Mouse (Mus musculus): Measurements from ENCODE around the gene Safb2.

The Safb2 gene

GRCm38 (mm10) chr17:56515690-56516410 is 68.5 kb downstream of the Safb2 start:
- DNase-seq (ENCODE audit: low read depth), result no peak

DNA sequence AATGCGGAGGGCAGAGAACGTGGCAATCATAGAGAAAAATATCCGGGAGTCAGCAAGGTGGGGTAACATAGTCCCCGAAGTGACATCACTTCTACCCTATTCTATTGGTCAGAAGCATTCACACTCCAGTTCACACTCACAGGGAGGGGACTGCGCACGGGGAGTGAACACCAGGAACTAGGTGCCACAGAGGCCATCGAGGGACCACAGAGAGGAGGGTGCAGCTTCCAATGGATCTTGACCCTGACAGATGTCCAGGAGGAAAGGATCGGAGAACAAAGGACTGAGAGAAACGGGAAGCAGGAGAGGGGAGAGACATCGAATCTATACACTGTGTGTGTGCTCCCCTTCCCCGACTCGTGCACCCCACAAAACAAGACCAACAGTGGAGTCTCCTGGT is 69.5 kb downstream of the Safb2 start:
- DNase-seq (ENCODE audit: low read depth), result no peak

DNA sequence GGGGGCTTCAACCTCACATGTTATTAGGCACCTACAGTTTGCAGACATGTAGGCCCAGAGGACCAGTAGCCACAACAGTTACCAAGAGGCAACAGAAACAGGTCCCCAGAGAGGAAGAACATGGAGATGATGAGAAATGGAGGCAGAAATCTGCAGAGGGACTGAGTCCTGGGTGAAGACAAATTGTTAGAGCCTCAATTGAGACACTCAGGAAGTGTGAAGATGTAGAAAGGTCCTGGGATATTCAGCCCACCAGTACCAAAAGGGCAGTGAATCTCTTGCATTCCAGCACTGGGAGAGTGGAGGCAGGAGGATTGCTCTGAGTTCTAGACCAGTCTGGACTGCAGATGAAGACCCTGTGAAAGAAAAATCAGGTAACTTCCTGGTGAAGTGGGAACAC is 70.1 kb downstream of the Safb2 start:
- DNase-seq (ENCODE audit: low read depth), result no peak

- no peak for DNase-seq (ENCODE audit: low read depth)
These were observed 72.1 kb downstream of the Safb2 start, which contains the start of gene Znrf4 for GRCm38 (mm10) chr17:56512310-56512709. TSS of gene Znrf4 (minus strand) at chr17:56512431.

DNA sequence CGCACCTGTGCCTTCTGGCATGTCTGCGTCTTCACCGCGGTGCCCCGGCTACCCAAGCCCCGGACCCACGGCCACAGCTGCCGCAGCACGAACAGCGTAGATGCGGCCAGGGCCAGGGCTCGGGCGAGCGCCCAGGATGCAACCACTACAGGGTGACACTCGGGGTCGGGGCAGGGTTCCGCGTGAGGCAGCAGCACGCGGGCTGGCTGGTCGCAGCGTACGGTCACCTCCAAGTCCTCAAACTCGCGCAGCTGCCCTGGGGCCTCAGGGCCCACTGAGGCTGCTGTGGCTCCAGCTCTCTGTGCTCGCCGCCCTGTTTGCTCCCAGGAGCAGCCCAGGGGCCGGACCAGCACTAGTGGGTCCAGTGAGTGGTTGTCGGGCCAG is 72.7 kb downstream of the Safb2 start:
- no peak for DNase-seq (ENCODE audit: low read depth)

- no peak for DNase-seq (ENCODE audit: low read depth)
These were observed 73.2 kb downstream of the Safb2 start for GRCm38 (mm10) chr17:56510970-56511706.
